Mouse (Mus musculus) midbrain, embryonic 16.5 days (tissue): ENCODE measurements around the gene Anapc15-ps. TPM values are rescaled to one million over a fixed set of nuclear protein-coding genes. Genes with fewer than 3 reads are reported as not detected.

Experiments used
- polyA plus RNA-seq: library from polyadenylated mRNA; unstranded; fragments of >200 nt; fragmentation: Nextera tagmentation; extraction: Ambion mirVana; gene quantifications from 2 replicates; pipeline ENCODE4 v1.2.1, GENCODE M21; 2015

The Anapc15-ps gene
- polyA plus RNA-seq, 1 experiment from 2014 or later = not detected

Other genes with a start within 250 kb of the Anapc15-ps start
- 237 and 240 TPM in 2 replicates for gene Mrpl42, start 171.5 kb downstream of the Anapc15-ps start, polyA plus RNA-seq
- 372 and 373 TPM in 2 replicates for gene Ube2n, start 158.3 kb downstream of the Anapc15-ps start, polyA plus RNA-seq
- 59.9 and 61.0 TPM in 2 replicates for gene Nudt4, start 109.3 kb downstream of the Anapc15-ps start, polyA plus RNA-seq
- gene Gm33543, start 169.5 kb upstream of the Anapc15-ps start, polyA plus RNA-seq = 0.13 TPM in 1 of 2 replicates, not detected in the other